Mouse (Mus musculus): ENCODE measurements at regions not wholly inside any gene's neighbourhood (a gene's known extent, or its start where the extent isn't known, plus 50 kb on each side); places are given as distances from the start of the nearest gene placed in this dataset.

DNA sequence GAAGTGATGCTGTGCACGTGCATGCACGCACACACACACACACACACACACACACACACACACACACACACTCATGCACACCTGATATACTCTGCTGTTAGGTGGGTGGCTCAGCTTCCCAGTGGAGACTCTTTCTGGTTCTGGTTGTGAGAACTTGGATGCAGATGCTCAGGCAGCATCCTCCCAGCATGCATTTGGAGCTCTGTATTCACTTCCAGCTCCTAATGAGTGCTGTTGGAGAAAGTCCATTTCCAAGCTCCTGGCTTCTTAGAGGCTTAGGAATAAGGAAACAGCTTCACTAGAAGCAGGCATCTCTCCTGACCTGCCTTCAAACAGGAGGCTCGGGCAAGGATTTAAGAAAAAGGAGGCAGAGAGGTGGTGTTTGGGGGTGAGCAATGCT is 52.2 kb upstream of the Kazn start:
- H3K9me3 ChIP-seq (replicated peaks; ENCODE audit: low read length): peaks cover 13% of the 10 kb centered on the region
- no peak overlapping the region for H3K9ac ChIP-seq (ENCODE audit: insufficient read depth, low read depth)

More for the DNA sequence above, 52.2 kb upstream of the Kazn start:
- no peaks in the 10 kb centered on the region for H3K36me3 ChIP-seq (replicated peaks in 1 of 2; ENCODE audit: control insufficient read depth in 1 of 2, insufficient read depth in 1 of 2, low read length in 1 of 2)
- DNase-seq (ENCODE audit: extremely low read depth): no peak
- TF ChIP-seq POLR2A (IDR thresholded peaks at IDR 0.05; ENCODE audit: low read depth, low read length) (no peak), JUN (IDR thresholded peaks at IDR 0.05; ENCODE audit: insufficient read depth, low read depth, low read length) (no peak), MEF2A (IDR thresholded peaks at IDR 0.05; ENCODE audit: borderline replicate concordance, low read depth, low read length) (no peak), USF2 (conservative IDR thresholded peaks at IDR 0.05; ENCODE audit: low read depth, low read length) (no peak), NRF1 (IDR thresholded peaks at IDR 0.05; ENCODE audit: low read depth, low read length) (no peak), ZC3H11A (IDR thresholded peaks at IDR 0.05; ENCODE audit: low read depth, low read length) (no peak), PAX5 (IDR thresholded peaks at IDR 0.05; ENCODE audit: low read length) (no peak), USF1 (IDR thresholded peaks at IDR 0.05; ENCODE audit: low read depth, low read length) (no peak), JUND (conservative IDR thresholded peaks at IDR 0.05; ENCODE audit: low read depth, low read length) (no peak)
- no peaks in the 10 kb centered on the region for H3K79me2 ChIP-seq (replicated peaks; ENCODE audit: control insufficient read depth, extremely low read depth, insufficient read depth, poor library complexity, severe bottlenecking)
- H3K27ac ChIP-seq (ENCODE audit: insufficient read depth, low read depth): no peak overlapping the region
- H3K4me3 ChIP-seq (replicated peaks in 1 of 3; ENCODE audit: low read depth in 2 of 3, low read length in 2 of 3, poor library complexity in 1 of 3): no peak overlapping the region
- in situ Hi-C loops (cut with MboI; ENCODE audit: low pct_ligation_motif_present, low pct_unique_long_range_greater_than_20kb, low sequenced_read_pairs): no loop called here
- no peak overlapping the region for H3K4me2 ChIP-seq (ENCODE audit: insufficient read depth, low read depth, poor library complexity, severe bottlenecking)
- dilution Hi-C loops (cut with MboI; ENCODE audit: extremely low pct_ligation_motif_present, extremely low pct_unique_long_range_greater_than_20kb, low sequenced_read_pairs): no loop called here
- H3K27me3 ChIP-seq (replicated peaks): peaks cover 8% of the 10 kb centered on the region
- H3K4me1 ChIP-seq (ENCODE audit: control insufficient read depth in 1 of 2, insufficient read depth in 2 of 2): 0 out of 4 replicates have a peak, but pooled peaks cover 0 to 3% of the 10 kb centered on the region in 2 experiments

Measured in CH12.LX (cell line).